8 mouse cellular contexts compared by ENCODE assay signal in the genomic region with DNA sequence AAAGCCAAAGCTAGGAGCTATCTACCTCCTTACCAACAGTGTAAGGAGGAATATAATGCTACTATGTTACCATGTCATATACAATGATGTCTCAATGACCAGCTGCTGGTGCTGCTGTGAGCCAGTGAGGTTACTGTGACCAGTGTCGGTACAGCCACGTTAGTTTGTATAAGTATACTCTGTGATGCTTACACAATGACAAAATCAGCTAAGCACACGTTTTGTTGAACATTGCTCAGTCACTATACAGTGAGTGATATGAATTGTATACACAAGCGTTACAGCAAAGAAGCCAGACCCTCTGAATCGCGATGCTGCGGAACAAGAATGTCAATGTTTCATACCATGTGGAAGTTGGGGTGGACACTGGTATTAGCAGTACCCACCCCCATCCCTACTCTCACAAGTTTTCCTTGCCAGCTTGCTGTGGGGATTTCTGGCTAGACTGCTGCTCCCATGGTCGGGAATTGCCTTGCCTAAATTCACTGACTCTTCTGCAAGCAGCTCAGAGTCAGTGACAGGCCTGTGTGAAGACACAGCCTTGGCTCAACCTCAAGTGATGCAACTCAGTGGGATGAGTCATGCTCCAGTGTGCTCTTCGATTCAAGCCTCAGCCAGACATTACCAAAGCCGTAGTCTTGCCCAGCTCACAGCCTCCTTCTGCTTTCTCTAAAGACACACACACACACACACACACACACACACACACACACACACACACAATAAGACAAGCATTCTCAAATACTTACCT.
DNase-seq lines count a peak whose midpoint lies in the region; ATAC-seq and TF ChIP-seq lines count a peak whose summit lies in the region.

No protein-coding gene starts in this region.

- no peak overlapping the region for H3K4me2 ChIP-seq in lung, embryonic 16.5 days (ENCODE audit: low read depth, low read length)

- no peaks in the 10 kb centered on the region for H3K79me2 ChIP-seq in heart, adult 2 months (replicated peaks; ENCODE audit: control insufficient read depth, insufficient read depth, low read length)

- ATAC-seq in lung, embryonic 16.5 days (ENCODE audit: low read depth) = peak; percentile 90
- ATAC-seq in CD4-positive, CD25-positive, alpha-beta regulatory T cell, adult 4 months = no peak

- no peak overlapping the region for H3K4me3 ChIP-seq in heart, adult 2 months
- no peak overlapping the region for H3K4me3 ChIP-seq in heart, embryonic 10.5 days
- H3K4me3 ChIP-seq in lung, embryonic 16.5 days (ENCODE audit: low read length) = no peak overlapping the region

- H3K36me3 ChIP-seq in heart, adult 2 months (ENCODE audit: control insufficient read depth, insufficient read depth, low read length) = peaks cover 10% of the 10 kb centered on the region
- no peaks in the 10 kb centered on the region for H3K36me3 ChIP-seq in heart, embryonic 10.5 days
- H3K36me3 ChIP-seq in lung, embryonic 16.5 days (ENCODE audit: control insufficient read depth, insufficient read depth, low read length) = no peaks in the 10 kb centered on the region

- 50% methylated on average over 10 of the region's 10 CpGs for WGBS in heart, adult 2 months
- WGBS in heart, embryonic 10.5 days = 83% methylated on average over 10 of the region's 10 CpGs
- WGBS in lung, embryonic 16.5 days = 40% methylated on average over 10 of the region's 10 CpGs

- no peak for TF ChIP-seq CTCF in heart, adult 2 months (IDR thresholded peaks at IDR 0.05)

- no peak overlapping the region for H3K9ac ChIP-seq in heart, adult 2 months (ENCODE audit: low read depth, low read length)
- H3K9ac ChIP-seq in lung, embryonic 16.5 days (ENCODE audit: low read length) = no peak overlapping the region

- intact Hi-C loops in heart, adult 2 months (cut with DNase I) = loop anchor here (1.0 to 5.0 kb wide), 4 partner anchors 99 to 355 kb away; no protein-coding TSS in a partner anchor

- peak; percentile 76 to 84 for DNase-seq in heart, adult 2 months
- no peak for DNase-seq in heart, embryonic 10.5 days (ENCODE audit: low spot score)
- peak; percentile 91 for DNase-seq in adrenal gland, adult 2 months
- peak; percentile 7 to 11 for DNase-seq in frontal cortex, postnatal 10 days (ENCODE audit: low spot score in 2 of 2)
- peak; percentile 44 to 58 for DNase-seq in kidney, postnatal 25 days
- DNase-seq in urinary bladder, postnatal 25 days (ENCODE audit: low spot score) = peak; percentile 58

- no peaks in the 10 kb centered on the region for H3K27me3 ChIP-seq in heart, adult 2 months (ENCODE audit: control insufficient read depth, insufficient read depth, low read length)
- no peaks in the 10 kb centered on the region for H3K27me3 ChIP-seq in heart, embryonic 10.5 days (ENCODE audit: insufficient read depth, poor library complexity, severe bottlenecking)
- H3K27me3 ChIP-seq in lung, embryonic 16.5 days (ENCODE audit: control insufficient read depth, insufficient read depth, low read depth, low read length) = no peaks in the 10 kb centered on the region

- no peak for TF ChIP-seq POLR2A in heart, adult 2 months (IDR thresholded peaks at IDR 0.05; ENCODE audit: insufficient read depth, low read depth, low read length)

- TF ChIP-seq EP300 in heart, adult 2 months (IDR thresholded peaks at IDR 0.05; ENCODE audit: insufficient read depth, low read depth, low read length) = peak; percentile 80

- peak overlapping the region; percentile 87 for H3K27ac ChIP-seq in heart, adult 2 months
- no peak overlapping the region for H3K27ac ChIP-seq in heart, embryonic 10.5 days
- no peak overlapping the region for H3K27ac ChIP-seq in lung, embryonic 16.5 days (ENCODE audit: low read length)

- H3K4me1 ChIP-seq in heart, adult 2 months (ENCODE audit: control insufficient read depth, insufficient read depth, low read length) = peaks cover 18% of the 10 kb centered on the region
- H3K4me1 ChIP-seq in heart, embryonic 10.5 days = peaks cover 9% of the 10 kb centered on the region
- no peaks in the 10 kb centered on the region; the same call in 1 of the 2 replicates for H3K4me1 ChIP-seq in lung, embryonic 16.5 days (replicated peaks; ENCODE audit: control insufficient read depth, insufficient read depth, low read length)

- 0 out of 2 replicates have a peak, but pooled peaks cover 3% of the 10 kb centered on the region for H3K9me3 ChIP-seq in heart, embryonic 10.5 days
- no peaks in the 10 kb centered on the region for H3K9me3 ChIP-seq in lung, embryonic 16.5 days (ENCODE audit: control insufficient read depth, low read length)
